Mouse (Mus musculus) intestine, embryonic 15.5 days (tissue): ENCODE data around the gene Gm8220. TPM values are rescaled to one million over a fixed set of nuclear protein-coding genes. Genes with fewer than 3 reads are reported as not detected.
"Not testable (repeated sequence)": the region's sequence is repeated elsewhere in the genome, so short reads cannot be mapped to it uniquely, and the experiment has no call there.

Experiments used
- ATAC-seq: fragments of 200-750 bp; cut with Nextera tagmentation; 2 replicates; pipeline ENCODE4 v1.8.0; 2017; ENCODE audit warnings: moderate TSS enrichment, moderate library complexity
- H3K27ac ChIP-seq: fragments of 300-500 bp; sonication (generic); 2 replicates; pipeline ENCODE4 v1.5.1; 2015; ENCODE audit warnings: mild to moderate bottlenecking, inconsistent platforms
- H3K27me3 ChIP-seq: fragments of 300-500 bp; sonication (generic); replicated peaks from 2 replicates; pipeline ENCODE4 v1.6.1; 2015; ENCODE audit warnings: inconsistent platforms
- H3K36me3 ChIP-seq: fragments of 300-500 bp; sonication (generic); 2 replicates; pipeline ENCODE4 v1.6.1; 2015; ENCODE audit warnings: inconsistent platforms
- H3K4me1 ChIP-seq: fragments of 300-500 bp; sonication (generic); replicated peaks from 2 replicates; pipeline ENCODE4 v1.6.1; 2015; ENCODE audit warnings: inconsistent platforms
- H3K4me2 ChIP-seq: fragments of 300-500 bp; sonication (generic); replicated peaks from 2 replicates; pipeline ENCODE4 v1.6.1; 2015; ENCODE audit warnings: mild to moderate bottlenecking, inconsistent platforms
- H3K4me3 ChIP-seq: fragments of 300-500 bp; sonication (generic); replicated peaks from 2 replicates; pipeline ENCODE4 v1.5.1; 2015; ENCODE audit warnings: inconsistent platforms
- H3K9ac ChIP-seq: fragments of 300-500 bp; sonication (generic); 2 replicates; pipeline ENCODE4 v1.6.1; 2015; ENCODE audit warnings: inconsistent platforms
- H3K9me3 ChIP-seq: fragments of 300-500 bp; sonication (generic); 2 replicates; pipeline ENCODE4 v1.6.1; 2016; ENCODE audit warnings: inconsistent platforms
- WGBS: fragments of 180-500 bp; shearing (Covaris S2); methylation state at CpG from one replicate; pipeline ENCODE4 v1.1.7; 2015; 5-methylcytosine and 5-hydroxymethylcytosine counted together
- polyA plus RNA-seq: library from polyadenylated mRNA; unstranded; fragments of >200 nt; fragmentation: Nextera tagmentation; extraction: Ambion mirVana; gene quantifications from 2 replicates; pipeline ENCODE4 v1.2.1, GENCODE M21; 2015

Gm8220 gene
- polyA plus RNA-seq: not detected in 2 replicates

DNA sequence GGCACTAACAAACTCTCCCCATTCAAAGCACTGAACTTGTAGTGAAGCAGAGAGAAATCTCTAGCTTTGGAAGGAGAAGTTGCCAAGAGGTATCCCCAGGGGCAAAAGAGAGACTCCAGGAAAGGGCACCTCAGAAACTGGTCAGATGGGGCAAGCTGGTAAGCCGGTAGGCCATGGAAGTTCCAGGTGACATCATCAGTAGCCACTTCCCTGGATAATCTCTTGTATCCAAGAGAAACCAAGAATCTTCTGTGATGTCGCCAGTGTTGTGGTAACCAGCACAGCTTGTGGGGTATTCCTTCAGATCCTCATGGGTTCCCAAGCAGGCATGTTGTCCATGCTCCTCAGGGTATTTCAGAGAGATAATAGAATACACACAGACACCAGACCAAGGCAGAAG, at the start of gene Gm8220:
Gene Gm8220, plus strand, starts transcription at position 301 of the 400 bp plus-strand sequence.
- WGBS: 78% methylated on average over 2 of the region's 2 CpGs
- not testable (repeated sequence) for H3K27me3 ChIP-seq, H3K9me3 ChIP-seq, H3K4me1 ChIP-seq, H3K4me3 ChIP-seq, H3K36me3 ChIP-seq, H3K27ac ChIP-seq, ATAC-seq, H3K4me2 ChIP-seq, H3K9ac ChIP-seq

DNA sequence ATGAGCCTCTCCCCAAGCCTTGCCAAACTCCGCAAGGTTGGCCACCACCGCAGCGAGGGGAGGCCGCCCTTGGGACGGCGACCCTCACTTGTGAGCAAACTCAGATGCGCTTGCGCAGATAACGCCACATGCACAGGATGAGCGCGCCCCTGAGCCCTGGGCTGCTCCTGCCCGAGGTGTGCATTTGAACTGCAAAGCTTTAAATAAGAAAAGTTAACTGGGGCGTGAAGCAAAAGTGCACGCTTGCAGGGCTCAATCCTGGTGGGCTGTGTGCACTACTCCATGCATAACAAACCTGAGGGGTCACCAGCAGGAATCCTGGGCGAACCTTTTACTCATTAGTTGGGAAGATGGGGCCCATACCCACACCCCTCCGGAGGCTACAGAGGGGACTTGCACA, 37.3 kb upstream of the Gm8220 start:
- no peak for ATAC-seq
- WGBS: 90% methylated on average over 16 of the region's 16 CpGs

DNA sequence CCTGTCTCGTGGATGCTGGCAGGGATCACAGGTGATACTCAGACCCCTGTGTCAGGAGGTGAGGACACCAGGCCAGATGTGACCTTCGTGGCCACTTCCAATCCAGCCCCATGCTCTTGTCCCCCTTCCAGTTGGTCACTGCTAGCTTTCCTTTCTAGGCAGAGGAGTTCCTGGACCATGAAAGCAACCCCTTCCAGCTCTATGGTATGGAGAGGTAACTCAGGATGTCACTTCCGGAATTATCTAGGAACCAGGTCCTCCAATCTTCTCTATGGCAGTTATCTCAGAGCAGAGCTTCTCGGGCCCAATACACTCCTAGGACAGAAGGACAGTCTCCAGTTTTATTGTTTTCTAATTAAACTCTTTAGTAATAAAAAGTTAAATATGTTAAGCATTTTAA, 26.7 kb downstream of the Gm8220 start:
- ATAC-seq: not testable (repeated sequence)
- WGBS: 87% methylated on average over 4 of the region's 4 CpGs

More for the DNA sequence above, 37.3 kb upstream of the Gm8220 start:
- Histone ChIP-seq H3K36me3 (no peaks in the 10 kb centered on the region), H3K27me3 (no peaks in the 10 kb centered on the region), H3K27ac (no peak overlapping the region), H3K4me3 (no peak overlapping the region), H3K9ac (no peak overlapping the region), H3K4me1 (no peaks in the 10 kb centered on the region), H3K4me2 (no peak overlapping the region), H3K9me3 (no peaks in the 10 kb centered on the region)

DNA sequence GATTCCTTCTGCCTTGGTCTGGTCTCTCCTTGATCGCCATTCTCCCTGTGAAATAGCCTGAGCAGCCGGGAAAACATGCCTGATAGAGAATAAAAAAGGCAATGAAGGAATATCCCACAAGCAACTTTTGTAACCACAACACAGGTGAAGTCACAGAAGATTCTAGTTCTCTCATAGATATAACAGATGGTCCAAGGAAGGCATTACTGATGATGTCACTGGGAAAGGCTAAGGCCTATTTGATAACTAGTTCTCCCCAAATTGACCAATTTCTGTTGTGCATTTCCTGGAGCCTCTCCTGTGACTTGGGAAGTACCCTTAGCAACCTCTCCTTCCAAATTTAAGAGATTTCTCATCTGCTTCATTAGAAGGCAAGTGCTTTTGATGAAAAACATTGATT, 53.1 kb downstream of the Gm8220 start, which contains the start of gene Gm5930:
Gene Gm5930, minus strand, starts transcription at position 101 of the 400 bp plus-strand sequence.
- not testable (repeated sequence) for ATAC-seq, H3K27me3 ChIP-seq, H3K36me3 ChIP-seq, H3K9me3 ChIP-seq, H3K4me2 ChIP-seq, H3K4me3 ChIP-seq, H3K4me1 ChIP-seq, H3K27ac ChIP-seq, H3K9ac ChIP-seq
- no CpG with 5 or more reads among the region's 2 CpGs for WGBS

More for the DNA sequence above, 26.7 kb downstream of the Gm8220 start:
- not testable (repeated sequence) for H3K9ac ChIP-seq, H3K9me3 ChIP-seq, H3K27me3 ChIP-seq, H3K4me1 ChIP-seq, H3K27ac ChIP-seq, H3K4me3 ChIP-seq, H3K36me3 ChIP-seq, H3K4me2 ChIP-seq

Other genes starting within 250 kb of the Gm8220 start
- gene Ear2, start 182.9 kb upstream of the Gm8220 start, polyA plus RNA-seq: 0.33 and 0.89 TPM in 2 replicates
- not detected in 2 replicates for gene Gm3327, start 161.7 kb upstream of the Gm8220 start, polyA plus RNA-seq
- not detected in 2 replicates for gene Gm8212, start 87.9 kb upstream of the Gm8220 start, polyA plus RNA-seq
- gene 4930503E14Rik, start 72.3 kb upstream of the Gm8220 start, polyA plus RNA-seq: not detected in 2 replicates
- not detected in 2 replicates for gene Gm5930, start 53.0 kb downstream of the Gm8220 start, polyA plus RNA-seq
- gene Gm8229, start 79.8 kb downstream of the Gm8220 start, polyA plus RNA-seq: not detected in 2 replicates
- gene Gm3371, start 125.1 kb downstream of the Gm8220 start, polyA plus RNA-seq: not detected in 2 replicates
- gene Gm8232, start 148.1 kb downstream of the Gm8220 start, polyA plus RNA-seq: not detected in 2 replicates
- not detected in 2 replicates for gene BC061237, start 206.9 kb downstream of the Gm8220 start, polyA plus RNA-seq
- gene Gm17093, start 232.7 kb downstream of the Gm8220 start, polyA plus RNA-seq: not detected in 2 replicates